Mouse (Mus musculus): ENCODE results near the gene Cacna1i. TPM values are rescaled to one million over a fixed set of nuclear protein-coding genes. Genes with fewer than 3 reads are reported as not detected.

Cacna1i gene
- total RNA-seq, 1 experiment from 2014 or later = not detected

DNA sequence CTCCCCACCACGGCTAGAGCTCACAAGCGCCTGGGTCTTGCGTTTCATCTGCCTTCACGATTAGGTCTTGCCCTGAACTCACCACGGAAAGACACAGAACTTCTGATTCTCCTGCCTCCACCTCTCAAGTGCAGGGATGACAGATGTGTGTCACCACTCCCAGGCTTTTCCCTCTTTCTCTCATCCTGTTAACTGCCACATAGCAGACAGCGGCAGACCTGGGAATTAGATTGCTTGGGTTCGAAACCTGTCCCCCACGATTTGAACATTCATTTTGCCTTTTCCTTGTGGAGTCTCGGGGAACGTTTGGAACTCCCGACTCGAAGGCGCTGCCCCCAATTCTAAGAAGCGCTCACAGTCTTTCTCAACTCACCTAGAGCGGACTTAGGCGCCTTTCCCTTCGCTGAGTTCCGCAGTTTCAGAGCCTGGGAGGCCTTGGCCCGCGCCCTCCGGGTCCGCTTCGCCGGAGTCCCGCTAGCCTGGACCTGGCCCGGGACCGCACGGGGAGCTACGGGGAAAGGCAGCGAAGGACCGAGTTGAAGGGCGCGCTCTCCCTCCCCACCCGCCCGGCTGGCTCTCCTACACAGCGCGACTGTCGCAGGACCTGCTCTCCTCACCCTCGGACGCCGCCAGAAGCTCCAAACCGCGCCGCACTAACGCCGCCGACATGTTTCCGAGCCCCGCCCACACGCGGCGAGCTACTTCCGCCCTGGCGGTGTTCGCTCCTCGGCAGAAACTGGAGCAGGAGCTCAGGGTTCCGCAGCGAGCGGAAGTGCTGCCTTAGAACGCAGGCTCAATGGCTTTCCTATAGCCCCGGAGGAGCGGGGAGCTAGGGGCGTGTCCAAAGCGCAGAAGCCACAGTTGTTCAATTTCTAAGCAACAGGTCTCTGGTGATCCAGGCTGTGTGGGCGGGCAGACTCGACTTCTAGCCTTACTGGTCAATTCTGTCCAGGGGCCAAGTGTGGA lies 23.1 kb upstream of the Cacna1i start, which contains the start of gene Rps19bp1:
TSS of gene Rps19bp1 (minus strand) at position 706 of the 966 bp plus-strand sequence.
- ATAC-seq (replicated peaks in 1 of 2; ENCODE audit: insufficient read depth in 1 of 2, low FRiP score in 2 of 2, low TSS enrichment in 1 of 2, low read depth in 1 of 2, poor library complexity in 2 of 2, severe bottlenecking in 2 of 2) = peak; percentile 94

DNA sequence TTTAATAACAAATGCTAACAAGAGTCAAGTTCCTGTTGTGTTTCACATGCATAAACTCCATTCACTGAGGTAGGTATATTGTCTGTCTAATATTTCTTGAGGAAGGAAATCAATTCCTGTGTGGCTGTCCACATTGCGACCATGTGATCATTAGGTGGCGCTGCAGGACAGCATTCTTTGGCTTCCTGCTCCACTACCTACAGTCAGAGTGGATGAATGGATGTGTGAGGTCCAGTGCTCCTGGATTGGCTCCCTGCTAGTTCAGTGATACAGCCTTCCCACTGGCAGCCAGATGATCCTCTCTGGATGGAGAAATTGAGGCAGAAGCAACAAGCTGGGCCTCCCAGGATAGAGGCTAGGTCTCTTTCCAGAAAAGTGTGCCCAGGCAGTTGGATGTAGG lies 20.8 kb upstream of the Cacna1i start:
- ATAC-seq (replicated peaks in 1 of 2; ENCODE audit: insufficient read depth in 1 of 2, low FRiP score in 2 of 2, low TSS enrichment in 1 of 2, low read depth in 1 of 2, poor library complexity in 2 of 2, severe bottlenecking in 2 of 2) = peak; percentile 41 to 66; a peak in 2 of 4 replicates

DNA sequence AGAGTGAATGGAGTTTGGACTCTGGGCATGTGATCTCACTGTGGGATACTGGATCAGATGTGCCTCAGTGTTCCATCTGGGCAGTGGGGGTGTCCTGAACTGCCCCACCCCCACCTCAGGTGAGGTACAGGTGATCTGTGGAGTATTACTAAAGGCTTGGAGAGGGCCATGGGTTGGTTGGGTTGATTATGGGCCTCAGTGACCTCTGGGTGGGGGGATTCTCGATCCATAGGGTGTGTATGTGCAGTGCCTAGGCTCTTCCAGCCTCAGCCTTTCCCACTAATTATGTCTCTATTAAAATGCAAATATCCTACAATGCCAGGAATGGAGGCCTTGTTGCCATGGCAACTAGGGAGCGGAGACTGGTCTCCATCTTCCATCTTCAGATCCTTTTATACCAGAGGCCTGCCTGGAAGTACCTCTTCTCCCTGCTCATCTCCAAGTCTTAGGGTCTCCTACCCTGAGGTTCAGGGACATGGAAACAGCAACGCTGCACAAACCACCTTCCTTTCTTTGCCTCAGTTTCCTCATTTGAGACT lies 15.1 kb upstream of the Cacna1i start:
- no peak for ATAC-seq (replicated peaks in 1 of 2; ENCODE audit: insufficient read depth in 1 of 2, low FRiP score in 2 of 2, low TSS enrichment in 1 of 2, low read depth in 1 of 2, poor library complexity in 2 of 2, severe bottlenecking in 2 of 2)

DNA sequence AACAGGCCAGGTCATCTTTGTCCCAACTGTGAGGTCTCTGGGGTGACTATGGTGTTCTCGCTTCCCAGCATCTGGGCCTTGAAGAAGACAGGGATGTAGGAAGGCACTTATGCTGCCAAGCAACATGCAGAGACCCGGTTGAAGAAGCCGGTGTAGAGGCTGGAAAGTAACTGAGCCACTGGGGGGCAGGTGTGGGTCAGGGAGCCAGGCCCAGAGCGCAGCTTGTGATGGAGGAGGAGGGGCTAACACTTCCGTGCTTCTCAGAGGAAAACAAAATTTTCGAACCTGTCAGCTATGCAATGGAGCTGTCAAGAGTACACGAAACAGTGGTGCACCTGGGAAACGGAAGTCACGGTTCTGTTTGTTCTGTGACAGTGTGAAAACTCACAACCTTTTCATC lies 9.9 kb upstream of the Cacna1i start:
- ATAC-seq (replicated peaks in 1 of 2; ENCODE audit: insufficient read depth in 1 of 2, low FRiP score in 2 of 2, low TSS enrichment in 1 of 2, low read depth in 1 of 2, poor library complexity in 2 of 2, severe bottlenecking in 2 of 2) = no peak

DNA sequence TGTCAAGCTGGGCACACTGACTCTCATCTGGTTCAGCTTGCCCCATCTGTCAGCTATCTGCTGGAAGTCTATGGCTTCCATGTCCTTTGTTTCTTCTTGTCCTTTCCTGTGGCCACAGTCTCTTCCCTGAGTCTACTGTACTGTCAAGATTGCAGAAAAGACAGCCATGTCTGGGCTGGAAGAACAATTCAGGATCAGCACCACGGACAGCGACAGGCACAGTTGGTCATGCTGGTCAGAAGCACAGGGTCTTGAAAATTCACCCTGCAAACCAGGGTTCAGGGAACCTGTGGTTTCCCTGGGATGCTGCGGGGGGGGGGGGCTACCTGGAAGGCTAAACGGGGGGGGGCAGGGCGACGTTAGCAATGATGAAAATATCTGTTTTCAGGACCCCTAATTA lies 9.4 kb upstream of the Cacna1i start:
- ATAC-seq (replicated peaks in 1 of 2; ENCODE audit: insufficient read depth in 1 of 2, low FRiP score in 2 of 2, low TSS enrichment in 1 of 2, low read depth in 1 of 2, poor library complexity in 2 of 2, severe bottlenecking in 2 of 2) = 0 out of 4 replicates have a peak, but pooled peaks have one; percentile 37 to 53

DNA sequence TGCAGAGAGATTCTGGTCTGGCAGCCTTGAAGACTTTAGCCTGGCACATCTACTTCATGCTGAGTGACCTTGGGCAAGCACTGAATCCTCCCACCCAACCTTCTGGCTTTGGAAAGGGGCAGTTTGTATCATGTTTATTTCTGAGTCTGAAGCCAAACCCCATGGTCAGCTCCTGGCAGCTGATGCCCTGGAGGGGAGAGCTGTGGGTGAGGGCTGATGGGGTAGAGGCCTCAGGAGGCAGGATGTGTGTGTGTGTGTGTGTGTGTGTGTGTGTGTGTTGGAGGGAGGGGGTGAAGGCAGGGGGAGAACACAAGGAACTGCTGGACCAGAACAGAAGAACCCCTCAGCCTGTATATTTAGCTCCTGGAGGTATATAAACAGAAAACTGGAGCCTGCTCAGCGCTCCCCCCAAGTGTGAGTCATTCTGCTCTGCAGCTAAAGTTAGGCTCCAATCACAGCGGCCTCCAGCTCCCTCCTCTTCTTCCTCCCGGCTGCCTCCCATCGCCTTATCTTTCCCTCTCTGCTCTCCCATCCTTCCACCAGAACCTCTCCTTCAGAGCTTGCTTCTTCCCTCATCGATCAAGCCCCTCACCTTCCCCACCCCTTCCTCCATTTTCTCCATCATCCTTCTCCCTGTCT lies 8.8 kb upstream of the Cacna1i start:
- ATAC-seq (replicated peaks in 1 of 2; ENCODE audit: insufficient read depth in 1 of 2, low FRiP score in 2 of 2, low TSS enrichment in 1 of 2, low read depth in 1 of 2, poor library complexity in 2 of 2, severe bottlenecking in 2 of 2) = no peak

DNA sequence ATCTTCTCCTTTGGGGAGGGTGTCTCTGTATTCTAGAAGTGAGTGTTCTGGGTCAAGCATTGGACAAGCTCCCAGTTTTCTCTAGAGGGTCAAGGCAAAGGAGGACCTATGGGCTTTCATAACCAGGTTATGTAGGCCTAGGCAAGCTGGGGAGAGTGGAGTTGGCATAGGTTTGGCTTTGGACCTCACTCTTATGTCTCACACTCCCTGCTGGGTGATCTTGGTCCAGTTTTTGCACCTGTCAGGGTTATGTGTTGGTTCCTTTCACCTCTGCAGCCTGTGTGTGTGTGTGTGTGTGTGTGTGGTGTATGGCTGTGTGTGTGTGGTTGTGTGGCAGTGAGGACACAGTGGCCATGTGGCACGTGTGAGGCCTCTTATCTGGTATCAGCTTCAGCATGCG lies 8.0 kb upstream of the Cacna1i start:
- ATAC-seq (replicated peaks in 1 of 2; ENCODE audit: insufficient read depth in 1 of 2, low FRiP score in 2 of 2, low TSS enrichment in 1 of 2, low read depth in 1 of 2, poor library complexity in 2 of 2, severe bottlenecking in 2 of 2) = no peak

DNA sequence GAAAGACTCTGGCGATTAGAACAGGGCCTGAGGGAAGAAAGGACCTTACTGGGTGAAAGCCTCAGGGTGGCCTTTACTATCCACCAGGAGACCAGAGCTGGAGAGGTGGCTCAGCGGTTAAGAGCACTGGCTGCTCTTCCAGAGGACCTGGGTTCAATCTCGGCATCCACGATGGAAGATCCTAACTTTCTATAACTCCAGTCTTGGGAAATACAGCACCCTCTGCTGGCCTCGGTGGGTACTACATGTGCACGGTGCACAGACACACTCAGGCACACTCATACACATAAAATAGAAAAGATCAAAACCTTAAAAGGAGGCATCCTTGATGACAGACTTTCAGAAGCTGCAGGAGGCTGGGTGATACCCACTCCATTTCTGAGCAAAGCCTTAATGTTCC lies 6.4 kb upstream of the Cacna1i start:
- ATAC-seq (replicated peaks in 1 of 2; ENCODE audit: insufficient read depth in 1 of 2, low FRiP score in 2 of 2, low TSS enrichment in 1 of 2, low read depth in 1 of 2, poor library complexity in 2 of 2, severe bottlenecking in 2 of 2) = no peak

DNA sequence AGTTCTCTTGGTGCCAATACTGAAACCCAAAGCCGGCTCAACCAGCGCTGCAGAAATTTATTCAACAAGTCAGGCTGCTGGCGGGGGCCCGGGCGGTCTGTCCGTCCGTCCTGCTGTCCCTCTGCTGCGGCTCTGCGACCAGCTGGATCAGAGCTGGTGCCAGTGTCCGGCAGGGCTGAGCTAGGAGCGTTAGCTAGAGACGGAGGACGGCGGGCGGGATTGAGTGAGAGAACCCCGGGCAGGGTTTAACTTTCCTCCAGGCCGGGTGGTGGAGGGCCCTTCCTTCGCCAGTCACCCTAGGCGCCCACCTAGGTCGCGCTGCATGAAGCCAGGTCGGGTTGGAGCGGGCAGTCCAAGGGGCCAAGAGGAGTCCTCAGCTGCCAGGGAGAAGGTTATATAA lies 998 bp downstream of the Cacna1i start:
- ATAC-seq (replicated peaks in 1 of 2; ENCODE audit: insufficient read depth in 1 of 2, low FRiP score in 2 of 2, low TSS enrichment in 1 of 2, low read depth in 1 of 2, poor library complexity in 2 of 2, severe bottlenecking in 2 of 2) = no peak

DNA sequence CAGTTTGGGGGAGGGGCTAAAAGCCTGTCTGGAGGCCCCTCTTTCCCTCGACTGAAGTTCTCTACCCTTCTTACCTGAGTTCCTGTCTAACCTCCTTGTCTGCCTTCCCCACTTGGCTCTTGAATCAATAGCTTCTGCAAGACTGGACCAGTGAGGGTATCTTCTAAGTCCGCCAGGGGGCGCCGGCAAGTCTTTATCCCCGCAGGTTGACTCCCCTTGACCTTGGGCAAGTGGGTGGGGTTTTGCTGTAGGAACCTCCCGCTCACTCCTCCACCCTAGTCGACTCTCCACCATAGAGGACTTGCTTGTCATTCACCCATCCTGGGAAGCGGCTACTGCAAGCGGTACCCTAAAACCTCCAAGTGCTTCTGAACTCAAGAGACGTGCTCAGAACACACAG lies 2.4 kb downstream of the Cacna1i start:
- ATAC-seq (replicated peaks in 1 of 2; ENCODE audit: insufficient read depth in 1 of 2, low FRiP score in 2 of 2, low TSS enrichment in 1 of 2, low read depth in 1 of 2, poor library complexity in 2 of 2, severe bottlenecking in 2 of 2) = peak; percentile 65 to 80

DNA sequence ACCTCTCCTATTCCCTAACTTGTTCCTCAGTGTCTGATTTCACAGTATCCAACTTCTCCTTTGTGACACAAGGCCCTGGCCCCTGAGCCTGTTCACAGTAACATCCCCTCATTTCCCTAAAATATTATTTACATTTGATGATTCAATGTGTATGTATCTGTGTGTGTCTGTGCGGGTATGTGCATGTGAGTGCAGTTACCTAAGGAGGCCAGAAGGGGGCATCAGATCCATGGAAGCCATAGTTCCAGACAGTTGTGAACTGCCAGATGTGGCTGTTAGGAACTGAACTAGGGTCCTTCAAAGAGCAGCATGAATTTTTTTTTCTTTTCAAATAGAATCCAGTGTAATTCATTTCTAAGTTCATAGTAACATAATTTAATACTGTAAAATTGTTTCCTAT lies 10.1 kb downstream of the Cacna1i start:
- ATAC-seq (replicated peaks in 1 of 2; ENCODE audit: insufficient read depth in 1 of 2, low FRiP score in 2 of 2, low TSS enrichment in 1 of 2, low read depth in 1 of 2, poor library complexity in 2 of 2, severe bottlenecking in 2 of 2) = no peak

DNA sequence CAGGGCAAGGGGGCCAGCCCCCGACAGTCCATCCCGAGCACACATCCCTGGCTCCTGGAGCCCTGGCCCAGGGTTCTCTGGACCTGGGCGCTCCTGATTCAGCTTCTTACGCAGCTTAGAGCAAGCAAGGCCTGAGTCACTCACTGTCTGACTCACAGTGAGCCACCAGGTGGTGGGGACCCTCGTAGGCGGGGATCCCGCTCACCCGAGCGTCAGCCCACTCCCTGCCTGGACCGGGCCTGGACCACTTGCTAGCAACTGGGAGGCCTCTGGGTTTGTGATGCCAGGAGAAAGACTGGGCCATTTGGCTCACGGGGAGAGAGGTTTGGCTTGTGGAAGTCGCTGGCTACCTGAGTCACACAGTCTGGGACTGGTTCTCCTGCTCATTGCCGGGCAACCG lies 16.7 kb downstream of the Cacna1i start:
- no peak for ATAC-seq (replicated peaks in 1 of 2; ENCODE audit: insufficient read depth in 1 of 2, low FRiP score in 2 of 2, low TSS enrichment in 1 of 2, low read depth in 1 of 2, poor library complexity in 2 of 2, severe bottlenecking in 2 of 2)

DNA sequence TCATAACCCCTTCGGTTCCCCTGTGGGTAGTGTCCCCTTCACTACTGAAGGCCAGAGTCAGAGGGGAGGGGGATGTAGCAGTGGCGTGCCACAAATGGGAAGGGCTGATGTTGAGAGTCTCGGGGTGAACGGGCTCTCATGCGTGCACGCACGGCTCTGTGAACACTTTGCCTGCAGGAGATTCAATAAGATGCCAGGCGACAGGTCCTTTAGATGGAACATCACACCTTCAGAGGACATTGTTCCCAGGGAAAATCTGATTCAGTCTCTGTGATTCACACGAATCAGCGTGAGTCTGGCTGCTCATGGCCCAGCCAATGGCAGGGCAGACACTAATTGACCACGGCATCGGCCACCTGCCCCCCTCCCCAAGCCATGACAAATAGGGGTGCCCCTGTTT lies 17.1 kb downstream of the Cacna1i start:
- no peak for ATAC-seq (replicated peaks in 1 of 2; ENCODE audit: insufficient read depth in 1 of 2, low FRiP score in 2 of 2, low TSS enrichment in 1 of 2, low read depth in 1 of 2, poor library complexity in 2 of 2, severe bottlenecking in 2 of 2)

DNA sequence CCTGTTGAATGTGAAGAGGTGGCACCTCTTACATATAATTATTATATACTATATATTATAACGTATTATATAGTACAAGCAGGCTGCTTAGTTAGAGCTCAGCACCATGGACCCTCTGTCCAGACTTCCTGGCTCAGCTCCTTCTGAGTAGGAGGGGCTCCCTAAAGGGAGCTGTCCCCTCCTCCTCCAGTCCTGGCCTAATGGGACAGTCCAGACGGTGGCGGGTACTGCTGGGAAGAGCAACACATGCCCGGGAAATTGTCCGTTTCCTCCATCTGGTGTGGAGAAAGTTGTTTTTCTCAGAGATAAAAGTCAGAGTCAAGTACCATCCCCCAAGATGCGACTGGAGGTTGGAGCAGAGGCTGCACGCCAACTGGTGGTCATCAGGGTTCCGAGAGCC lies 19.1 kb downstream of the Cacna1i start:
- ATAC-seq (replicated peaks in 1 of 2; ENCODE audit: insufficient read depth in 1 of 2, low FRiP score in 2 of 2, low TSS enrichment in 1 of 2, low read depth in 1 of 2, poor library complexity in 2 of 2, severe bottlenecking in 2 of 2) = no peak

DNA sequence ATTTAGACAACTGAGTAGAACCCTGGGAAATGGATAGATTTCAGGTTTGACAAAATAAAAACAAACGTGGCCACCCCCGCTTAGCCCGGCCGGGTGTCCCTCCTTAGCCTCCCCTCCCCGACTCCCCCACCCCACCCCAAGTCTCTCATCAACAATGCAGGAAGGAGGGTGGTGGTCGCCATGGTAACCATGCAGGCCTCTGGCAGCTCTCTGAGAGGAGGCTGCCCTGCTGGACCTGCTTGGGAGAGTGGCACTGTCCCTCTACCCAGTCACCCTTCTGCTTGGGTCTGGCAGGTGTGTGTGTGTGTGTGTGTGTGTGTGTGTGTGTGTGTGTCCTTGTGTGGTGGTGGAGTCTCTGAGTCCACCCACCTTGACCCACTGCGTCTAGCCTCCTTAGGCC lies 27.7 kb downstream of the Cacna1i start:
- ATAC-seq (replicated peaks in 1 of 2; ENCODE audit: insufficient read depth in 1 of 2, low FRiP score in 2 of 2, low TSS enrichment in 1 of 2, low read depth in 1 of 2, poor library complexity in 2 of 2, severe bottlenecking in 2 of 2) = no peak

DNA sequence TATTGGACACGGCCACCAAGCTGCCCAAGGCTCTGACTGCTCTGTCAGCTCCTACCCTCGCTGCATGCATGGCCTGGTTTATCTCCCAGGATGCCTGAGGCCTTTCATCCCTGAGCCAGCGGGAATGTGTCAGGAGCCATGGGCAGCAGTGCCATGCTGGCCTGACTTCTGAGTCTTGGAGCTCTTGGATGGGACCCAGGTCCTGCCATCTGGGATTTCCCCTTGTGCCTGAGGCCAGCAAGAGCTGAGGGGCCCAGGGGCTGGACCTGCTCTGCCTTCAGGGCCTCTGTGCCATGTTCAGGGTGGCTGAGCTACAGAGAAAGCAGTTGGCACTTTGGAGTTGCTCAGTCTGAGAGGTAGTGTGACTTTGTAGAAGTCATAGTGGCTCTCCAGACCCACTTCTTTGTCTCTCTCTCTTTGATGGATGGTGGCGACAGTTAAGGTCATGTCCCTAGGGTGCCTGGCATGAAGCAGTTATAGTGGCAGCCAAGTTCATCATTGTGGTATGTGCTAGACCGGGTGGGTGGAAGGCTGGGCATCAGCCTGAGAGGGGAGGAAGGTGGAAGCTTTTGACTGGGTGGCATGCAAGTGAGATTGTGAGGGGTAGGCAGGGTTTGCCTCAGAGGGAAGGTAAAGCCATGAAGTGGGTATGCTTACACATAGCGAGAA lies 30.1 kb downstream of the Cacna1i start:
- ATAC-seq (replicated peaks in 1 of 2; ENCODE audit: insufficient read depth in 1 of 2, low FRiP score in 2 of 2, low TSS enrichment in 1 of 2, low read depth in 1 of 2, poor library complexity in 2 of 2, severe bottlenecking in 2 of 2) = no peak

DNA sequence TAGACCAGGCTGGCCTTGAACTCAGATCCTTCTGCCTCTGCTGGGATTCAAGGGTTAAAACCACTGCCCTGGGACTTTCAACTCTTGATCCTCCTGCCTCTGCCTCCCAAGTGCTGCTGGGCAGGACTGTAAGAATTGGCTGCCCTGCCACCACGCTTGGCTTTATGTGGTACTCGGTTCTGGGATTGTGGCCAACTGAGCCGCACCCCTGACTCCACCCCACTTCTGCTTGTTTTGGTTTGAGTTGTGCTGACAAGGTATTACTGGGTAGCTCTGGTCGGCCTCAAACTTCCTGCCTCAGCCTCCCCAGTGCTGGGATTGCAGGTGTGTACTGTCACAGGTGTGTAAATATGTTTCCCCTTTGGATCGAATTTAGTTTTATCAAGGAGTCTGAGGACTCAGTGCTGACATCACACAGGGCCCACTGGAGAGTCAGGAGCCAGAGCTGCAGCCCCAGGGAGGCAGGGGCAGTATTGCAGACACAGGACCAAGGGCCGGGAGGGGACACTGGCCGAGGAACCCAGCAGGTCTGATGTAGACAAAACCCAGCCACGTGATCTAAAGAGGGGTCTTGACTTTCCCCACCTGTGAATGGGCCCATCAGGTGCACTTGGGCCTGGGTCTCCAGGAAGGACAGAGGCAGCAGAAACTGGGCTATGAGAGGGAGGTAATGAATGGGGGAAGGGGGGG lies 30.9 kb downstream of the Cacna1i start:
- ATAC-seq (replicated peaks in 1 of 2; ENCODE audit: insufficient read depth in 1 of 2, low FRiP score in 2 of 2, low TSS enrichment in 1 of 2, low read depth in 1 of 2, poor library complexity in 2 of 2, severe bottlenecking in 2 of 2) = no peak
